Mouse (Mus musculus) spleen, adult 2 months (tissue): ENCODE measurements around the gene Sntb2. TPM values are rescaled to one million over a fixed set of nuclear protein-coding genes. Genes with fewer than 3 reads are reported as not detected.

ENCODE experiments used
- DNase-seq, 2 experiments: peaks; one replicate each; pipeline versions ENCODE4 v3.0.0 to v3.0.0-alpha.2; 2012 to 2021; ENCODE audit warnings: low spot score in 2 of 2, low read depth in 1 of 2
- H3K27ac ChIP-seq: fragments of 200-500 bp; 2 replicates; pipeline ENCODE4 v1.5.1; 2012; ENCODE audit warnings: low read length, inconsistent platforms; ENCODE audit not compliant: insufficient read depth
- H3K27me3 ChIP-seq: fragments of 200-500 bp; 2 replicates; pipeline ENCODE4 v1.6.1; 2012; ENCODE audit warnings: mild to moderate bottlenecking, moderate library complexity, low read length, inconsistent platforms; ENCODE audit not compliant: control insufficient read depth, insufficient read depth
- H3K36me3 ChIP-seq: fragments of 200-500 bp; 2 replicates; pipeline ENCODE4 v1.6.1; 2012; ENCODE audit warnings: mild to moderate bottlenecking, low read length, inconsistent platforms; ENCODE audit not compliant: control insufficient read depth, insufficient read depth
- H3K4me1 ChIP-seq: fragments of 200-500 bp; 2 replicates; pipeline ENCODE4 v1.6.1; 2011; ENCODE audit warnings: inconsistent platforms; ENCODE audit not compliant: control insufficient read depth, insufficient read depth, insufficient read length
- H3K4me3 ChIP-seq: fragments of 200-500 bp; 2 replicates; pipeline ENCODE4 v1.5.1; 2011; ENCODE audit warnings: mild to moderate bottlenecking, inconsistent platforms; ENCODE audit not compliant: insufficient read depth, insufficient read length; ENCODE audit errors: extremely low read depth
- CTCF ChIP-seq: fragments of 200-500 bp; IDR thresholded peaks from 2 replicates; pipeline ENCODE4 v1.5.1; 2011; ENCODE audit warnings: mild to moderate bottlenecking, inconsistent platforms; ENCODE audit not compliant: insufficient read depth, insufficient read length, insufficient replicate concordance; ENCODE audit errors: extremely low read depth
- POLR2A ChIP-seq: fragments of 200-500 bp; IDR thresholded peaks from 2 replicates; pipeline ENCODE4 v1.6.1; 2011; ENCODE audit warnings: low read depth, low read length, inconsistent platforms
- WGBS: fragments of 180-500 bp; shearing (Covaris S2); methylation state at CpG from one replicate; pipeline ENCODE4 v1.1.7; 2018; 5-methylcytosine and 5-hydroxymethylcytosine counted together
- polyA plus RNA-seq: library from polyadenylated mRNA; depleted of rRNA; stranded (reverse); fragments of >200 nt; gene quantifications from 2 replicates; pipeline ENCODE4 v1.2.3, GENCODE M21; 2012

Sntb2 gene
- polyA plus RNA-seq, 1 experiment: 4.9 TPM

GRCm38 (mm10) chr8:106957086-106957485 is 21.5 kb downstream of the Sntb2 start:
- no peak overlapping the region for H3K27ac ChIP-seq
- no peak overlapping the region for H3K4me3 ChIP-seq
- 90% methylated on average over 3 of the region's 3 CpGs for WGBS
- H3K36me3 ChIP-seq: no peaks in the 10 kb centered on the region
- H3K27me3 ChIP-seq: no peaks in the 10 kb centered on the region
- DNase-seq: no peak
- TF ChIP-seq CTCF (no peak), POLR2A (no peak)
- H3K4me1 ChIP-seq: no peaks in the 10 kb centered on the region

- H3K27me3 ChIP-seq: no peaks in the 10 kb centered on the region
- H3K27ac ChIP-seq: no peak overlapping the region
- DNase-seq: no peak
- TF ChIP-seq POLR2A (no peak), CTCF (no peak)
- H3K4me1 ChIP-seq: no peaks in the 10 kb centered on the region
- H3K4me3 ChIP-seq: no peak overlapping the region
- 64% methylated on average over 3 of the region's 3 CpGs for WGBS
- H3K36me3 ChIP-seq: no peaks in the 10 kb centered on the region
Observed at GRCm38 (mm10) chr8:106958212-106958611, 22.7 kb downstream of the Sntb2 start.

- TF ChIP-seq CTCF (no peak), POLR2A (no peak)
- WGBS: 82% methylated on average over 2 of the region's 2 CpGs
- H3K36me3 ChIP-seq: no peaks in the 10 kb centered on the region
- H3K27ac ChIP-seq: no peak overlapping the region
- H3K4me3 ChIP-seq: no peak overlapping the region
- no peaks in the 10 kb centered on the region for H3K27me3 ChIP-seq
- no peaks in the 10 kb centered on the region; the same call in 1 of the 2 replicates for H3K4me1 ChIP-seq
- no peak for DNase-seq
Observed at GRCm38 (mm10) chr8:106959626-106960025, 24.1 kb downstream of the Sntb2 start.

GRCm38 (mm10) chr8:106962322-106962721 is 26.8 kb downstream of the Sntb2 start:
- H3K36me3 ChIP-seq: no peaks in the 10 kb centered on the region
- no peak overlapping the region for H3K4me3 ChIP-seq
- no peak overlapping the region for H3K27ac ChIP-seq
- WGBS: 89% methylated on average over 3 of the region's 3 CpGs
- H3K4me1 ChIP-seq: peaks cover 2% of the 10 kb centered on the region; the same call in 1 of the 2 replicates
- no peaks in the 10 kb centered on the region for H3K27me3 ChIP-seq
- no peak for DNase-seq
- TF ChIP-seq CTCF (no peak), POLR2A (no peak)

- TF ChIP-seq POLR2A: no peak
- H3K27me3 ChIP-seq: no peaks in the 10 kb centered on the region
- H3K4me3 ChIP-seq: no peak overlapping the region
- no peak for DNase-seq
- WGBS: 84% methylated on average over 6 of the region's 6 CpGs
- H3K27ac ChIP-seq: no peak overlapping the region
- no peaks in the 10 kb centered on the region for H3K36me3 ChIP-seq
- H3K4me1 ChIP-seq: peaks cover 2% of the 10 kb centered on the region; the same call in 1 of the 2 replicates
Observed at GRCm38 (mm10) chr8:106963365-106963764, 27.8 kb downstream of the Sntb2 start.

- Histone ChIP-seq H3K4me1 (peaks cover 2% of the 10 kb centered on the region; the same call in 1 of the 2 replicates), H3K27ac (no peak overlapping the region), H3K4me3 (no peak overlapping the region), H3K36me3 (no peaks in the 10 kb centered on the region), H3K27me3 (no peaks in the 10 kb centered on the region)
- WGBS: 22% methylated on average over 4 of the region's 4 CpGs
- TF ChIP-seq CTCF (no peak), POLR2A (no peak)
- no peak for DNase-seq
Observed at GRCm38 (mm10) chr8:106964573-106964972, 29.0 kb downstream of the Sntb2 start.

GRCm38 (mm10) chr8:106969964-106970363 is 34.4 kb downstream of the Sntb2 start:
- H3K36me3 ChIP-seq: no peaks in the 10 kb centered on the region
- no peak overlapping the region for H3K27ac ChIP-seq
- no peak for TF ChIP-seq POLR2A
- TF ChIP-seq CTCF: no peak
- H3K27me3 ChIP-seq: no peaks in the 10 kb centered on the region
- WGBS: 83% methylated on average over 3 of the region's 3 CpGs
- H3K4me1 ChIP-seq: peaks cover 7% of the 10 kb centered on the region
- no peak for DNase-seq
- no peak overlapping the region for H3K4me3 ChIP-seq
